Mouse (Mus musculus) neural tube, embryonic 14.5 days (tissue): ENCODE results near the gene Lhfpl3. TPM values are rescaled to one million over a fixed set of nuclear protein-coding genes. Genes with fewer than 3 reads are reported as not detected.
"Not testable (repeated sequence)": the region's sequence is repeated elsewhere in the genome, so short reads cannot be mapped to it uniquely, and the experiment has no call there.

Source experiments
- ATAC-seq: fragments of 200-750 bp; cut with Nextera tagmentation; 2 replicates; pipeline ENCODE4 v1.8.0; 2017; ENCODE audit warnings: low read depth, mild to moderate bottlenecking, moderate TSS enrichment, moderate library complexity
- H3K27ac ChIP-seq: fragments of 300-500 bp; sonication (generic); 2 replicates; pipeline ENCODE4 v1.5.1; 2014; ENCODE audit warnings: low read depth, mild to moderate bottlenecking, control low read depth, low read length, moderate library complexity, mixed read lengths
- H3K27me3 ChIP-seq: fragments of 300-500 bp; sonication (generic); 2 replicates; pipeline ENCODE4 v1.6.1; 2014; ENCODE audit warnings: low read length; ENCODE audit not compliant: control insufficient read depth, insufficient read depth
- H3K36me3 ChIP-seq: fragments of 300-500 bp; sonication (generic); 2 replicates; pipeline ENCODE4 v1.6.1; 2014; ENCODE audit warnings: low read length, mixed read lengths; ENCODE audit not compliant: control insufficient read depth, insufficient read depth
- H3K4me1 ChIP-seq: fragments of 300-500 bp; sonication (generic); 2 replicates; pipeline ENCODE4 v1.6.1; 2014; ENCODE audit warnings: low read length; ENCODE audit not compliant: control insufficient read depth, insufficient read depth
- H3K4me2 ChIP-seq: fragments of 300-500 bp; sonication (generic); 2 replicates; pipeline ENCODE4 v1.6.1; 2014; ENCODE audit warnings: mild to moderate bottlenecking, low read depth, low read length, control low read depth
- H3K4me3 ChIP-seq: fragments of 300-500 bp; sonication (generic); 2 replicates; pipeline ENCODE4 v1.5.1; 2014; ENCODE audit warnings: low read depth, low read length, control low read depth, mixed read lengths
- H3K9ac ChIP-seq: fragments of 300-500 bp; sonication (generic); replicated peaks from 2 replicates; pipeline ENCODE4 v1.6.1; 2014; ENCODE audit warnings: low read depth, mild to moderate bottlenecking, control low read depth, low read length, mixed read lengths
- H3K9me3 ChIP-seq: fragments of 300-500 bp; sonication (generic); 2 replicates; pipeline ENCODE4 v1.6.1; 2016; ENCODE audit warnings: low read length; ENCODE audit not compliant: control insufficient read depth
- WGBS: fragments of 180-500 bp; shearing (Covaris S2); extraction: QIAGEN DNeasy Blood & Tissue Kit; methylation state at CpG from one replicate; pipeline ENCODE4 v1.1.7; 2014; 5-methylcytosine and 5-hydroxymethylcytosine counted together
- polyA plus RNA-seq: library from polyadenylated mRNA; unstranded; fragments of >200 nt; fragmentation: Nextera tagmentation; extraction: Ambion mirVana; gene quantifications from 2 replicates; pipeline ENCODE4 v1.2.1, GENCODE M21; 2014

The Lhfpl3 gene
- 19.3 and 27.6 TPM in 2 replicates for polyA plus RNA-seq

- Histone ChIP-seq H3K4me3 (peak within 1 kb of the TSS; percentile 51), H3K9ac (peak within 1 kb of the TSS; percentile 77), H3K27ac (peak within 1 kb of the TSS; percentile 28; the same call in 1 of the 2 replicates), H3K4me2 (peak within 1 kb of the TSS; percentile 96), H3K9me3 (no peaks in the 10 kb centered on the region), H3K36me3 (no peaks in the 10 kb centered on the region), H3K4me1 (0 out of 2 replicates have a peak, but pooled peaks cover 4% of the 10 kb centered on the region), H3K27me3 (peaks cover 3% of the 10 kb centered on the region; the same call in 1 of the 2 replicates)
- peak; percentile 92 for ATAC-seq
- WGBS = 0% methylated on average over 48 of the region's 53 CpGs
Observed at GRCm38 (mm10) chr5:22745885-22746532, at the start of gene Lhfpl3. Gene Lhfpl3 (plus strand): TSS chr5:22746059.

- not testable (repeated sequence) for H3K27ac ChIP-seq, H3K27me3 ChIP-seq, H3K36me3 ChIP-seq, H3K4me3 ChIP-seq, ATAC-seq, H3K4me1 ChIP-seq, H3K9me3 ChIP-seq, H3K9ac ChIP-seq, H3K4me2 ChIP-seq
- 88% methylated on average over 4 of the region's 4 CpGs for WGBS
Observed at GRCm38 (mm10) chr5:22706271-22706670, 39.6 kb upstream of the Lhfpl3 start.

GRCm38 (mm10) chr5:22745529-22745884, 352 bp upstream of the Lhfpl3 start:
- peak overlapping the region; percentile 28; the same call in 1 of the 2 replicates for H3K27ac ChIP-seq
- peaks cover 3% of the 10 kb centered on the region; the same call in 1 of the 2 replicates for H3K27me3 ChIP-seq
- H3K9ac ChIP-seq = peak overlapping the region; percentile 77
- H3K4me1 ChIP-seq = 0 out of 2 replicates have a peak, but pooled peaks cover 4% of the 10 kb centered on the region
- H3K9me3 ChIP-seq = no peaks in the 10 kb centered on the region
- peak; percentile 30 for ATAC-seq
- 2% methylated on average over 10 of the region's 10 CpGs for WGBS
- peak overlapping the region; percentile 51 for H3K4me3 ChIP-seq
- peak overlapping the region; percentile 96 for H3K4me2 ChIP-seq
- H3K36me3 ChIP-seq = no peaks in the 10 kb centered on the region

GRCm38 (mm10) chr5:22746533-22747021, 718 bp downstream of the Lhfpl3 start:
- peak overlapping the region; percentile 77 for H3K9ac ChIP-seq
- under 1% methylated on average over 20 of the region's 20 CpGs for WGBS
- H3K9me3 ChIP-seq = no peaks in the 10 kb centered on the region
- H3K27ac ChIP-seq = no peak overlapping the region
- H3K27me3 ChIP-seq = peaks cover 3% of the 10 kb centered on the region; the same call in 1 of the 2 replicates
- H3K4me2 ChIP-seq = peak overlapping the region; percentile 96
- H3K4me1 ChIP-seq = 0 out of 2 replicates have a peak, but pooled peaks cover 4% of the 10 kb centered on the region
- peak; percentile 77 for ATAC-seq
- no peaks in the 10 kb centered on the region for H3K36me3 ChIP-seq
- peak overlapping the region; percentile 51 for H3K4me3 ChIP-seq

- H3K27me3 ChIP-seq = peaks cover 3% of the 10 kb centered on the region; the same call in 1 of the 2 replicates
- WGBS = 2% methylated on average over 7 of the region's 7 CpGs
- peak overlapping the region; percentile 51 for H3K4me3 ChIP-seq
- no peaks in the 10 kb centered on the region for H3K36me3 ChIP-seq
- H3K4me1 ChIP-seq = 0 out of 2 replicates have a peak, but pooled peaks cover 4% of the 10 kb centered on the region
- H3K9ac ChIP-seq = 0 out of 2 replicates have a peak overlapping the region, but pooled peaks have one; percentile 21
- ATAC-seq = no peak
- H3K27ac ChIP-seq = no peak overlapping the region
- H3K4me2 ChIP-seq = peak overlapping the region; percentile 96
- no peaks in the 10 kb centered on the region for H3K9me3 ChIP-seq
Observed at GRCm38 (mm10) chr5:22747305-22747704, 1.4 kb downstream of the Lhfpl3 start.

GRCm38 (mm10) chr5:22757261-22757660, 11.4 kb downstream of the Lhfpl3 start:
- Histone ChIP-seq H3K4me1 (no peaks in the 10 kb centered on the region), H3K4me2 (no peak overlapping the region), H3K9me3 (no peaks in the 10 kb centered on the region), H3K4me3 (no peak overlapping the region), H3K27me3 (no peaks in the 10 kb centered on the region), H3K36me3 (no peaks in the 10 kb centered on the region), H3K9ac (no peak overlapping the region), H3K27ac (no peak overlapping the region)
- WGBS = 50% methylated on average over 3 of the region's 3 CpGs
- peak; percentile 49; the same call in 1 of the 2 replicates for ATAC-seq

- 48% methylated on average over 1 of the region's 1 CpGs for WGBS
- Histone ChIP-seq H3K27ac (no peak overlapping the region), H3K9ac (no peak overlapping the region)
Observed at GRCm38 (mm10) chr5:22770726-22771125, 24.9 kb downstream of the Lhfpl3 start.

GRCm38 (mm10) chr5:22795361-22795760, 49.5 kb downstream of the Lhfpl3 start:
- no peak overlapping the region for H3K9ac ChIP-seq

More at GRCm38 (mm10) chr5:22770726-22771125, 24.9 kb downstream of the Lhfpl3 start:
- Histone ChIP-seq H3K4me3 (no peak overlapping the region), H3K27me3 (no peaks in the 10 kb centered on the region), H3K4me2 (no peak overlapping the region), H3K4me1 (no peaks in the 10 kb centered on the region), H3K36me3 (no peaks in the 10 kb centered on the region), H3K9me3 (no peaks in the 10 kb centered on the region)
- ATAC-seq = no peak

GRCm38 (mm10) chr5:22813426-22813825, 67.6 kb downstream of the Lhfpl3 start:
- no peak overlapping the region for H3K4me3 ChIP-seq
- H3K27ac ChIP-seq = no peak overlapping the region
- no peak for ATAC-seq
- H3K4me1 ChIP-seq = no peaks in the 10 kb centered on the region
- WGBS = 77% methylated on average over 4 of the region's 4 CpGs
- no peaks in the 10 kb centered on the region for H3K27me3 ChIP-seq
- H3K4me2 ChIP-seq = no peak overlapping the region
- H3K36me3 ChIP-seq = no peaks in the 10 kb centered on the region
- H3K9me3 ChIP-seq = no peaks in the 10 kb centered on the region
- no peak overlapping the region for H3K9ac ChIP-seq

More at GRCm38 (mm10) chr5:22795361-22795760, 49.5 kb downstream of the Lhfpl3 start:
- no peak for ATAC-seq
- H3K4me3 ChIP-seq = no peak overlapping the region
- 71% methylated on average over 1 of the region's 1 CpGs for WGBS
- H3K4me2 ChIP-seq = no peak overlapping the region
- H3K4me1 ChIP-seq = no peaks in the 10 kb centered on the region
- no peaks in the 10 kb centered on the region for H3K9me3 ChIP-seq
- no peaks in the 10 kb centered on the region for H3K27me3 ChIP-seq
- no peak overlapping the region for H3K27ac ChIP-seq
- no peaks in the 10 kb centered on the region for H3K36me3 ChIP-seq
